Mouse (Mus musculus): ENCODE results near the gene Spata2.

The Spata2 gene

DNA sequence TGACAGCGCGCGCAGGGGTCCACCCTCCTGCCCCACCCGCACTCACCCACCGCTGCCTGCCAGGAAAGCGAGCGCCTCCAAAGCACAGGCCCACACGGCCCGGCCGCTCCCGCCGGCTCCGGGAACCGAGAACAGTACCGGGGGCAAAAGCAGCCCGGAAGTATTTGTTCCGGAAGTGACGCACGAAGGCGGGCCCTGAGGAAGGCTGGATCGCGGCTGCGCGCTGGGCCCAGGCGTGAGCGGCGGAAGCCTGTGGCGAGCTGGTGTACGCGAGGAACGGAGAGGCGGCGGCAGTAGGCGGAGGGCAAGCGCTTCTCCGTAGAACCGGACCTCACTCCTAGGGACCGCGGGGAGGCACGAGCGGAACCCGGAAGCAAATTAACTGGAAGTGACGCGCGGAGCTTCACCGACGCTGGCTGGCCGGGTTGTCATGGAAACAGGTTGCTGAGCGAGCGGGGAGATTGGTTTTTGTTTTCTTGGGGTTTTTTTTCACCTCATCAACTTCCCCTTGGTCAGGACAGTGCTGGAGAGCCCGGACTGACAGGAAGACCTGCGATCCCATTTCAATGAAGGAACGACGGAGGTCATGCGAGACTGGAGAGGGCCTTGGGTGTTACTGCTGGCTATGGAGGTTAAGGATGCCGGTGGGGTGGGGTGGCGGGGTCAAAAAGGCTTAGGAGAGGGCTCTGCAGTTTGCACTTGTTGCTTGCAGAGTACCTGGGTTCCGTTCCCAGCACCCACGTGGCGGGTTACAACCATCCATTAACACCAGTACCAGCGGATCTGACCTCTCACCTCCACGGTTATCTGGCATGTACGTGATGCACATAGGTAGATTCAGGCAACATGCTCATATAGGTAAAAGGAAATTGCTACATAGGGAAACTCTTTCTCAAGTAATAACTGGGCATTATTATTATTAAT, at the start of gene Spata2:
Spata2 (minus strand) TSS at position 175 of the 924 bp plus-strand sequence.
- DNase-seq: peak; percentile 92 to 94

DNA sequence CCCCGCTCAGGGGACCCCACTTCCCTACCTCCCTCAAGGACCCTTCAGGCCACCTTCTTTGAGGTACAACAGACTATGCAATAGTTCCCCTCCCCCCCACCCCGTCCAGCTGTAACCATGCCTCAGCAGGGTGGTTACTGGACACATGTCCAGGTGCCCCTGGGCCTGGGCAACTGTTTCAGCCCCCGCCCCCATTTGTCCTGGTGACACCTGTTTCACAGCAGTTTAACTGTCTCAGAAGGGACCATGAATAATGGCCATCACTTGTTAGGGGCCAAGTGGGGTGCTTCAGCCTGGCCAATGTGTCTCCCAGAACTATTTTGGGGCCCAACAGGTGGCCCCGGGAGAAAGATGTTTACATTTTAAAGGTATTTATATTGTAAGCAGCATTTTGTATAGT, 49.7 kb upstream of the Spata2 start:
- no peak for DNase-seq

DNA sequence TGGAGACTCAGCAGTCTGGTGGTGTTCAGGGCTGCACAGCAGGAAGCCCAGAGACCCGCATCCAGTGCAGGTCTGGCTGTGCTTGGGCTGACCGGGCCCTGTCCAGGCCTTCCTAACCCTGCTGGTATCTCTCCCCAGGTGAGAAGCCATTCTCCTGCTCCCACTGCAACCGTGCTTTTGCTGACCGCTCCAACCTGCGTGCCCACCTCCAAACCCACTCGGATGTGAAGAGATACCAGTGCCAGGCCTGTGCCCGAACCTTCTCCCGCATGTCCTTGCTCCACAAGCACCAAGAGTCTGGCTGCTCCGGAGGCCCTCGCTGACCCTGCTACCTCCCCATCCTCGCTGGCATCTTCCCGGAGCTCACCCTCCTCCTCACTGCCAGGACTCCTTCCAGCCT, 49.1 kb upstream of the Spata2 start:
- DNase-seq: no peak

DNA sequence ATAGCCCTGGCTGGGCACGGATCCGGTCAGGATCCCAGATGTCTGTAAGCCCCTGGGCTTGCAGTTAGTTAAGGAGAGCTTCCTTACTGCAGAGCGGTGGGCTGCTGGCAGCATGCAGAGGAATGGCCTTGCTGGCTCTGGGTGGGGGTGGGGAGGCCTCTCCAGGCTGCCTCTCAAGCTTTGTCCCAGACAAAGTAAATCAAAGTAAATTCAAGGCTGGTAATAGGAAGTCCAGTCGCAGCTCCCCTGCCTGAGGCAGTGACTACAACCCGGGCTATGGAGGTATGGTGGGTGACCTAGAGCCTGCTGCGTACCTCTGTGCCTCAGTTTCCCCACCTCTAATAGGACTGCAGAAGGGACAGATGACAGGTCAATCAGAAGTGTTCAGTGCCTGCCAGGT, 48.6 kb upstream of the Spata2 start:
- DNase-seq: no peak

DNA sequence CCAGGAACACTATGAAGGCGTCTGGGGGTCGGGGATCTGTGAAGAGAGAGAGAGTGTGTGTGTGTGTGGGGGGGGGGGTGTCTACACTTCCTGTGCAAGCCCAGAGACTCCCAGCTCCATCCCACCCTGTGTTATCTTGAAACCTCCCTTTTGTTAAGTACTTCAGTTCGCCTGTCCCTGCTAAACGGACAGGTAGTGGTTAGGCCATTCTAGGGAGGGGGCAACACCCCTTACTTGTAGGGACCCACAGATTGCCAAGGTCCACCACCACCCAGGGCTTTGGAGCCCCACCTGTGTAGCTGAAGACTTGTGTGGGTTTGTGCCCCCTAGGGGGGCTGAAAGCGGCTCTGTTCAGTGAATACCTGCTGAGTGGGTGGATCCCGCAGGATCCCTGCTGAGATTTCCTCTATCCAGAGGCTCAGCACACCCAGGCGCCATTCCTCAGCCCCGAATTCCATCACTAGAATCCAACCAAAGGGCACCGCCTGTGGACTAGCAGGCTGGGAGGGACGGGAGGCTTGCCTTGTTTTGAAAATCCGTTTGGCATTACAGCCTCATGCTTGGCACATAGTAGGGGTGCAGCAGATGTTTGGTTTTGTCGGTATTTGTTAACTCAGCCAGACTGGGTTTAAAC, 47.9 kb upstream of the Spata2 start:
- no peak for DNase-seq

DNA sequence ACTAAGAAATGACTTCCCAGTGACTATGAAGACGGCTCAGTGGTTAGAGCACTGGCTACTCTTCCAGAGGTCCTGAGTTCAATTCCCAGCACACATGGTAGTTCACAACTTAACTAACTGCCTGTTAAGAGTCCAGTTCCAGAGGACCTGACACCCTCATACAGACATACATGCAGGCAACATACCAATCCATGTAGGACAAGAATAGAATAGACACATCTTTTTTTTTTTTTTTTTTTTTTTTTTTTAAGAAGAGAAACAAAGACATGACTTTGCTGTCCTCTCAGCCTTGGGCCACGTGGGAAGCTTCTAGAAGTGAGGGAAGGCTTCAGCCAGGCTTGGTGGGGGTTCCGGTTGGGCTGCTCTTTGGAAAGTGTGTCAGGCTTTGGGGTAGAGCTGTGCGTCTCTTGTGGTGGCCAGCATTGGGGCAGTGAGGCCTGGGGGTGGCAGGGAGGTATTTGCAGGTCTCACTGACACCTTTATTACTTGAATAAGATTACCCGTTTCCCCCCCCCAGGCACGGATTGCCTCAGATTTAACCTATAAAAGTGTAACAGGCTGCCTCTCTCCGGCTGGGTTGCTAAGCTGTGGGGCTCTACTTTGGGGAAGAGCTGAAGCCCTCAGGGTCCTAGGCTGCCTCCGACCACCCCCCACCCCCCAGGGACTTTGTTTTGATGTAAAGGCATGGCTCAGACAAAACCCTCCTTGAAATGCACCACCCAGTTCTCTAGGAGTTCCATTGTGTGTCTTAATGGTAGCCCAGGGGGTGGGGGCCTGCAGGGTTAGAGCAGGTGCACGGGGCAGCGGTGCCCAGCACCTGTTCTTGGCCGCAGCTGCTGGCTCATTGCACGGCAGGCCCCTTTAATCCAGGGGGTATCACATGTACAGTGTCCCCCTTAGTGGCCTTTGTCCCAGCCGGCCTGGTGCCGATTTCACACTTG, 47.1 kb upstream of the Spata2 start:
- DNase-seq: no peak

DNA sequence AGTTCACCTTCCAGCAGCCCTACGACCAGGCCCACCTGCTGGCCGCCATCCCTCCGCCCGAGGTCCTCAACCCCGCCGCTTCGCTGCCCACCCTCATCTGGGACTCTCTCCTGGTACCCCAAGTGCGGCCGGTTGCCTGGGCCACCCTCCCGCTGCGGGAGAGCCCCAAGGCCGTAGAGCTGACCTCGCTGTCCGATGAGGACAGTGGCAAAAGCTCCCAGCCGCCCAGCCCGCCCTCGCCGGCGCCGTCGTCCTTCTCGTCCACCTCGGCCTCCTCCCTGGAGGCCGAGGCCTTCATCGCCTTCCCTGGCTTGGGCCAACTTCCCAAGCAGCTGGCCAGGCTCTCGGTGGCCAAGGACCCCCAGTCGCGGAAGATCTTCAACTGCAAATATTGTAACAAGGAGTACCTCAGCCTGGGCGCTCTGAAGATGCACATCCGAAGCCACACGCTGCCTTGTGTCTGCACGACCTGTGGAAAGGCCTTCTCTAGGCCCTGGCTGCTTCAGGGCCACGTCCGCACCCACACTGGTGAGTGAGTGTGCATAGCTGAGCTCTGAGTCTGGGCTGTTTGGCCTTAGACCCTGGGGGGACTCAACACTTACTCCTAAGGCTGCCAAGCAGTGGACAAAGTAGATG, 46.1 kb upstream of the Spata2 start:
- no peak for DNase-seq

DNA sequence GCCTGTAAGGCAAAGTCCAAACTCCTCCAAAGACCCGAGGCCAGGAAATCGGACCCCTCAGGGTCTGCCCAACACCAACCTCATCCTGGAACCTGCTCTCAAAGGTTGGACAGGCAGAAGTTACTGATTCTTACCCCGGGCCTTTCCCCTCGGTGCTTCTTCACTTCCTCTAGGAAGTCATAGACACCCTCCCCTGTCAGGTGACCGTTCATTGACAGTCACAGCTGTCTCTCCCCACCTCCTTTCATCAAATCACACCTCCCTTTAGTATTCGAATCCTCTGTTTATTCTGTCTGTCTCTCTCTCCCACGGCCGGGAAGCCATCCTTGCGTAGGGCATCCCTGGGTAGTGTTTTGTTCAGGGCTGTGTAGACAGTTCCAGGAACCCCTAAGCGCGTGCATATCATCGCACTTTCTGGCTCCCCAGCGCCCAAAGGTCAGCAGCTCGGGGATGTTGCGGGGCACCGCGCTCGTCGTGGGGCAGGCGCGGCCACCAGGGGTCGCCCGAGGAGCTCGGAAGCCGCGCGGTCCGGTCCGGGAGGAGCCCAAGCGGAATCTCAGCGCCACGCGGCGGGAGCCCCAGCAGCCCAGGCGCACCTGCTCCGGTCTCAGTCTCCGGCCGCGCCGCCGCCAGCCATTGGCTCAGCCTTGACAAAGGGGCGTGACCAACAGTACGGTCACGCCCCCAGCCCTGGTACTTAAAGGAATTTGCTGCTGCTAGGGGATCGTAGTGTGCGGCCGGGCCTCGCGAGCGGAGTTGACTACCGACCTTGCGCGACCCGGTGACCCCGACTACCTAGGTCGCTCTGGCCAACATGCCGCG, 45.0 kb upstream of the Spata2 start, which contains the start of gene Snai1:
Snai1 (plus strand) TSS at position 720 of the 822 bp plus-strand sequence.
- DNase-seq: peak; percentile 81 to 90

DNA sequence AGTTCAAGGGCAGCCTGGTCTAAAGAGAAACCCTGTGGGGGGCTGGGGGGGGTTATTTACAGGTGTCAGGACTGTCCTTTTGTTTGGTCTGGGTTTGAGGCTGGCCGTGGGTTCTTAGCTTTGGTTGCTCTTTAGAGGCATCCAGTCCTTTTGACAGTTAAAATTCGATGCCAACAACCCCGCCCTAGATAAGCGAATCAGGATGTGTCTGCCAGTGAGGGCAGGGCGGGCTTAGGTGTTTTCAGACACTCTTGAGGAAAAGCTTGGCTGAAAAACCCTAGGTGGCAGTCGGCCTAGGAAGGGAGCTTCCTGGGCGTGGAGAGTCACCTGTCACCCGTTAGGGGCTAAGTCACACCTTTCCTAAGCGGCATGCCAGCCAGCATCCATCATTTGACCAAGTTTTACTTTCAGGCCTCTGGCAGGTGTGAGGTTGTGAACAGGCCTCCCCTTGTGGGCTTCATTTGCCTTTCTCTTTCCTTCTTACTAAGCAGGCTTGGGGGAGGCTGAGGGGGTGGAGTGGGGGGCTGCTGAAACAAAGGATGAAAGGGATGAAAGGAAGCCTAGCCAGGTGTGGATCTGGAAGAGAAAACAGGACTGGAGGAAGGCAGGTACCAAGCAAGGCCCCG, 43.7 kb upstream of the Spata2 start:
- DNase-seq: no peak

DNA sequence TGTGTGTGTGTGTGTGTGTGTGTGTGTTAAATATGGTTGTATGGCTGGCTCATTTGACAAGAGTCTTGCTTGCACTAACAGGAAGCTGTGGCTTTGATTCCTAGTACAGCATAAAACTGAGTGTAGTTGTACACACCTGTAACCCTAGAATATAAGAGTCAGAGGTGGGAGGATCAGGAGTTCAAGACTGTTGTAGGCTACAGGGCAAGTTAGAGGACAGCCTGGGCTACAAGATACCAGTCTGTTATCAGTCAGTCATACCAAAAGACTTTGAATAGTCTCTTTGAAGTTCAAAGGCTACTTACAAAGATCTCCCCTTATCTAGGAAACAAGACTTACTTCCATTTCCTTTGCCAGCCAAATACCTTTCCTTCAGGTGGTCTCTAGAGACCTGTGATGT, 41.2 kb upstream of the Spata2 start:
- DNase-seq: no peak

DNA sequence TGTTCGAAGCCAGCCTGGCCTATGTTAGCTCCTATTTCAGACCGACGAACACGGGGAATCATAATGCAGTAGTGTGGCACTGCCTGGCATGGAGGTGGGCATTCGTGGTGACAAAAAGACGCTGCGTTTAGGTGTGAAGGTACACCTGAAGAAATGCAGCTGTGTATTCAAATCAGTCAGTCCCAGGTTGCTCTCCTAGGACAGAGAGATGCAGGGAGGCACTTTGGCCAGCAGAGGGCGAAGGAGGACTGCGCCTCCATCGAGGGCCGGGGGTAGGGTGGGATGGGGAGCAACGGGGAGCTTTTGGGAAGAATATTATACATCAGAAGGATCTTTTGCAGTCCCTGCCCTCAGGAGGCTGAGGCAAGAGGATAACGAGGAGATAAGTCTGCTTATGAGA, 39.4 kb upstream of the Spata2 start:
- peak; percentile 29 to 31 for DNase-seq

DNA sequence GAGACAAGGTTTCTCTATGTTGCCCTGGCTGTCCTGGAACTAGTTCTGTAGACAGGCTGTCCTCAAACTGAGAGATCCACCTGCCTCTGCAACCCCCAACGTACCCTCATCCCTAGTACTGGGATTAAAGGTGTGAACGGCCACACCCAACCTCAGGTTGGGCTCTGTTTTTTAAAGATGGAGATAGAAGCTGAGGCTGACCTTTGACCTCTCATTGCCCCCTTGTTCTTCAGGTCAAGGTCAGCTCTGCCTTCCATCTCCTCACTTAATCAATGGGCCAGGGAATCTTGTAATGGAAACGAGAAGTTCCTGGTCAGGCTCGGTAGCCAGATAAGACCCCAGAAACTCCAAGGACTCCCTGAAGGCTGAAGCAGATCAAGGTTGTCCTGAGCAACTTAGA, 37.8 kb upstream of the Spata2 start:
- DNase-seq: no peak

DNA sequence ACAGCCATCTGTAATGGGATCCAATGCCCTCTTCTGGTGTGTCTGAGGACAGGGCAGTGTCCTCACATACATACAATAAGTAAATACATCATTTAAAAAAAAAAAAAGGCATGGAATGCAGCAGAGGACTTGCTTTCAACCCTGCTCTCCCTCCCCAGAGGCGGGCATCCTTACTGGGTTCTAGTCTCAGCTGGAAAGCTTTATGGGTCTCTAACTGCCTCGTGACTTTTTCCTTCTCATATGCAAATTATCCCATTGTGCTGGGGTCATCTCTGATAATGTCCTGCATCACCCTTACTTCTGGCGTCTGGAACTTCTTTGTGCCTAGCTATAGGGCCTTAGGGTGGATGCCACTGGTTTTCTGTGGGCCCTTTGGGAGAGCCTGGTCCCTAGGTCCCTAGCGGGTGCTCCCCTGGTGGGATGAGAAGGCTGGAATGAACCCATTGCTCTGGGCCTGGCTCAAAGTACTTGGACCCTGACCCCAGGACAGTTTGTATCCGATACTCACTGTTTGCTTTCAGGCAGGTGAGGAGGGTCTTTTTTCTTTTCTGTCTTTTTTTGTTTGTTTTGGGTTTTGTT, 37.3 kb upstream of the Spata2 start:
- no peak for DNase-seq

DNA sequence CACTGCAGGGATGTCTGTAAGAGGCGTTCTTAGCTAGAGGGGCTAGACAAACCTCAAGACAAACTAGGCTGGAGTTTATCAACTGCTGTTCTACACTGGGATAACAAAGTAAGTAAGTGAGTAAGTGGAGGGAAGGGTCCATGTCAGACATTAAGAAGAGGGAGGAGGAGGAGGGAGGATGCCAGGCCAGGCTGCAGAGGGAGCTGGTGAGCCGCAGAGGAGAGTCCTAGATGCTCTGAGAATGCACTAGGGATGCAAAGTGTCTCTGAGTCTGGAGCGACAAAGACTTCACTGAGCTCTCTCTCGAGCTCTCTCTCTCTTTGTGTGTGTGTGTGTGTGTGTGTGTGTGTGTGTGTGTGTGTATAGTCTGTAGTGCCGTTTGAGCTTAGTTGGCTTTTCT, 35.6 kb upstream of the Spata2 start:
- no peak for DNase-seq

DNA sequence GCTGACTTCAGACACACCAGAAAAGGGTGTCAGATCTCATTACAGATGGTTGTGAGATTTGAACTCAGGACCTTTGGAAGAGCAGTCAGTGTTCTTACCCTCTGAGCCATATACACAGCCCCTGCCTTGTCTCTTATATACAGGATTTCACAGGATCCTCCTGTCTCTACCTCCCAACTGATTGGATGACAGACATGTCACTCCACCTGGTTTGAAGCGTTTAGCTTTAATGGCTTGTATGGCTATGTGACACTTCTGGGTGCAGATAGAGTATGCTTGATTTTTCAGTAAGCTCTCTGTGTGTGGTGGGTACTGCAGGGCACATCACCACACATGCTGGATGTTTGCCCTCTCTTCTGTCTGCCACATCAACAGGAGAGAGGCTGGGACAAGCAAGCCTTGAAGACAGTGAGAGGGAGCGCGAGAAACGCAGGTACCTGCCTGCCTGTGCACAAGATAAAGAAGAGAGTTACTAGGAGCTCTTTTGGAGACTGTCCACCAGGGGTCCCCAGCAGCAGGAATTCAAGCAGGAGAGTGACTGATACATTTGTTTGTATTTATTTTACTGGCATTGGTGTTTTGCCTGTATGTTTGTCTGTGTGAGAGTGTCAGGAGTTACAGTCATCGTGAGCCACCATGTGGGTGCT, 27.0 kb upstream of the Spata2 start:
- no peak for DNase-seq

DNA sequence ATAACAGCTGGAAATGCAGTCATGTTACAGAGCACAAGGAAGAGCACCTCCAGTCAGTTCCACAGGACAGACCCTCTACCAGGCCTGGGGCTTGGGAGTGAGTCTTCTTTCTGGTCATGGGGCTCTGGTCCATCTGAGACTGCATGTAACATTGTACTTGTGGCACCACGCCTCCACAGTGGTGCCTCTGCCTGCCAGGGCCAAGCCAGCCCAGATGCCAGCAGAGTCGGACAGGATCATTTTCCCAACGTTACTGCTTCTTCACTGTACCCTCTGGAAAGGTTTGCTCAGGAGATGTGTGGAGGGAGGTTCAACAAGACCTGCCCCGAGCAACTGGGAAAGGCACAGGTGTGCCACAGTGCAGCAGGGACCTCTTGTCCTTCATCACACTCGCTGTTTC, 23.0 kb upstream of the Spata2 start:
- DNase-seq: no peak

DNA sequence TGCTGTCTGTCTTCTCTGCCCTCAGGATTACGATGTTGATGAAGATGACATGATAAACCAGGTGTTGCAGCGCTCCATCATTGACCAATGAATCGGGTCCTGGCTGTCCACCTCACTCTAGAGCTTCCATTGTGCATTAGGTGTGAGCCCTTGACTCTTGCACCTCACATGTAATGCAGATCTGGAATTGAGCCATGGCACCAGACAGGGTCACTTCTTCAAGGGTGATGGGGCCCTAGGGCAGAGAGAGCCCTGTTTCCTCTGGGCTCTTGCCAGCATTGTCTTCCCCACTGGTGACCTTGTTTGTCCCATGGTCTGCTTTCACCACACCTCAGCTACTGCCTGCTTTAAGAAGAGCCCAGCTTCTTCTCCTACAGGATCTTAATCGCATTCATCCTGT, 22.0 kb upstream of the Spata2 start:
- DNase-seq: no peak

DNA sequence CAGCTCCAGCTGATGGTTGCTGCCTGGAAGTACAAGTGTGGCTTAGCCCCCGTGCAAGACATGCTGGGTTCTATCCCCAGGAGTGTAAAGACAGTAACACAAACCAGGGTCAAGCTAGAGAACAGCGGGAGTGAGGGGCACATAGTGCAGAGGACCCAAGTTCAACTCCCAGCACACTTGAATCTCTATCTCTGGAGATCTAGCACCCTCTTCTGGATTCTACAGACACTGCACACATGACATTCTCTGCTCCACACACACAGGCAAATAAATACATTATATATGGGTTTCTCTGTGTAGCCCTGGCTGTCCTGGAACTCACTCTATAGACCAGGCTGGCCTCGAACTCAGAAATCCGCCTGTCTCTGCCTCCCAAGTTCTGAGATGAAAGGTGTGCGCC, 20.3 kb upstream of the Spata2 start:
- no peak for DNase-seq

DNA sequence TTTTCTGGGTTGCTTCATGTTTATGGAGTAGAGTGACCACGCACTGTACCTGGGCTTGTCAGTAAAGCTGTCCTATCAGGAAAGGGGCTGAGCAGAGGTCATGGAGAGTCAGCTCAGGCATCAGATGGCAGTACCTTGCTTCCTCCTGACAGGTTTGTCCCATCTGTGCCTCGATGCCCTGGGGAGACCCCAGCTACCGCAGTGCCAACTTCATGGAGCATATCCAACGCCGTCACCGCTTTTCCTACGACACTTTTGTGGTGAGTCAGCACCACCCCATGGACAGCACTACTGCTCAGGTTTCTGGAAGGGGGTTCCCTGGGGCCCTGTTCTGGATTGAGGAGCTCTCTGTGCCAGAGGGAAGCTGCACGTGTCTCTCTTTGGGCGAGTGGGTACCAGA, 19.7 kb upstream of the Spata2 start:
- no peak for DNase-seq

DNA sequence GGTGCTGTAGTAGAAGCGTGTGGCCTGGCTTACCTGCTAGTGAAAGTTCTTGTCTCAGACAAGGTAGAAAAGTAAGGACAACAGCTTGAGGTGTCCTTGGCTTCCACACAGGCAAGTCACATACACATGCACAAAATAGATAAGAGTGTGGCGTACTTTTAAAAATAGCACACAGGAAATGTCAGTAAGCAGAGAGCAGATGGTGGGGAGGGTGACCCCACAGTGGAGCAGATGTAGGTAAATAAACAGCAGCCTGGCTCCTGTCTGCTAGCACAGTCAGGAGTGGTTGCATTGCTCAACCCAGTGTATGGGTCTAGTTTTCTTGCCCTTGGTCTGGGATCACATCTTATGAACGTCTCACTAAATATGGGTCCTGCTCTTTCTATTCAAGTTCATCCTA, 17.8 kb upstream of the Spata2 start:
- no peak for DNase-seq

All from cerebellum, postnatal 36 days (tissue).